Mouse (Mus musculus) hindbrain, embryonic 16.5 days (tissue): ENCODE measurements around the gene Hpse. TPM values are rescaled to one million over a fixed set of nuclear protein-coding genes. Genes with fewer than 3 reads are reported as not detected.

Experiments used
- ATAC-seq: fragments of 200-750 bp; cut with Nextera tagmentation; 2 replicates; pipeline ENCODE4 v1.8.0; 2017; ENCODE audit warnings: moderate TSS enrichment, moderate library complexity
- H3K27ac ChIP-seq: fragments of 300-500 bp; sonication (generic); 2 replicates; pipeline ENCODE4 v1.5.1; 2014; ENCODE audit warnings: low read depth, mild to moderate bottlenecking, control low read depth, low read length, moderate library complexity
- H3K27me3 ChIP-seq: fragments of 300-500 bp; sonication (generic); replicated peaks from 2 replicates; pipeline ENCODE4 v1.6.1; 2014; ENCODE audit warnings: low read length; ENCODE audit not compliant: control insufficient read depth, insufficient read depth
- H3K36me3 ChIP-seq: fragments of 300-500 bp; sonication (generic); 2 replicates; pipeline ENCODE4 v1.6.1; 2014; ENCODE audit warnings: mild to moderate bottlenecking, low read length, moderate library complexity, mixed read lengths; ENCODE audit not compliant: control insufficient read depth, insufficient read depth
- H3K4me1 ChIP-seq: fragments of 300-500 bp; sonication (generic); 2 replicates; pipeline ENCODE4 v1.6.1; 2014; ENCODE audit warnings: low read depth, low read length; ENCODE audit not compliant: control insufficient read depth, insufficient read depth
- H3K4me2 ChIP-seq: fragments of 300-500 bp; sonication (generic); 2 replicates; pipeline ENCODE4 v1.6.1; 2014; ENCODE audit warnings: mild to moderate bottlenecking, low read length, control low read depth, moderate library complexity
- H3K4me3 ChIP-seq: fragments of 300-500 bp; sonication (generic); 2 replicates; pipeline ENCODE4 v1.5.1; 2014; ENCODE audit warnings: mild to moderate bottlenecking, low read length, control low read depth, moderate library complexity
- H3K9ac ChIP-seq: fragments of 300-500 bp; sonication (generic); 2 replicates; pipeline ENCODE4 v1.6.1; 2014; ENCODE audit warnings: low read depth, mild to moderate bottlenecking, control low read depth, low read length, moderate library complexity
- H3K9me3 ChIP-seq: fragments of 300-500 bp; sonication (generic); 2 replicates; pipeline ENCODE4 v1.6.1; 2014; ENCODE audit warnings: mild to moderate bottlenecking, low read length, moderate library complexity; ENCODE audit not compliant: control insufficient read depth
- WGBS: fragments of 180-500 bp; shearing (Covaris S2); extraction: QIAGEN DNeasy Blood & Tissue Kit; methylation state at CpG from one replicate; pipeline ENCODE4 v1.1.7; 2014; 5-methylcytosine and 5-hydroxymethylcytosine counted together
- polyA plus RNA-seq: library from polyadenylated mRNA; unstranded; fragments of >200 nt; fragmentation: Nextera tagmentation; extraction: Ambion mirVana; gene quantifications from 2 replicates; pipeline ENCODE4 v1.2.1, GENCODE M21; 2015

The Hpse gene
- polyA plus RNA-seq, 1 experiment from 2014 or later = 0.66 TPM

GRCm38 (mm10) chr5:100652327-100652726 is 67.2 kb downstream of the Hpse start:
- Histone ChIP-seq H3K9me3 (no peaks in the 10 kb centered on the region), H3K4me3 (no peak overlapping the region), H3K27ac (no peak overlapping the region), H3K9ac (no peak overlapping the region), H3K4me1 (no peaks in the 10 kb centered on the region), H3K4me2 (no peak overlapping the region), H3K36me3 (peaks cover 20% of the 10 kb centered on the region), H3K27me3 (no peaks in the 10 kb centered on the region)
- 83% methylated on average over 9 of the region's 9 CpGs for WGBS
- ATAC-seq = no peak

GRCm38 (mm10) chr5:100651486-100651885 is 68.0 kb downstream of the Hpse start:
- 89% methylated on average over 10 of the region's 10 CpGs for WGBS
- no peaks in the 10 kb centered on the region for H3K9me3 ChIP-seq
- no peak for ATAC-seq
- no peaks in the 10 kb centered on the region for H3K27me3 ChIP-seq
- H3K9ac ChIP-seq = no peak overlapping the region
- H3K27ac ChIP-seq = no peak overlapping the region
- no peak overlapping the region for H3K4me3 ChIP-seq
- peaks cover 14% of the 10 kb centered on the region for H3K36me3 ChIP-seq
- no peaks in the 10 kb centered on the region for H3K4me1 ChIP-seq
- H3K4me2 ChIP-seq = no peak overlapping the region

GRCm38 (mm10) chr5:100650969-100651368 is 68.5 kb downstream of the Hpse start:
- Histone ChIP-seq H3K4me3 (no peak overlapping the region), H3K4me2 (no peak overlapping the region), H3K9me3 (no peaks in the 10 kb centered on the region), H3K4me1 (no peaks in the 10 kb centered on the region), H3K9ac (no peak overlapping the region), H3K27me3 (no peaks in the 10 kb centered on the region), H3K36me3 (peaks cover 12% of the 10 kb centered on the region), H3K27ac (no peak overlapping the region)
- ATAC-seq = no peak
- WGBS = 91% methylated on average over 7 of the region's 7 CpGs

- no peak overlapping the region for H3K4me3 ChIP-seq
- H3K4me1 ChIP-seq = no peaks in the 10 kb centered on the region
- no peak overlapping the region for H3K27ac ChIP-seq
- WGBS = 47% methylated on average over 6 of the region's 6 CpGs
- no peak for ATAC-seq
- no peaks in the 10 kb centered on the region for H3K27me3 ChIP-seq
- no peaks in the 10 kb centered on the region for H3K9me3 ChIP-seq
- H3K4me2 ChIP-seq = no peak overlapping the region
- H3K9ac ChIP-seq = no peak overlapping the region
- no peaks in the 10 kb centered on the region for H3K36me3 ChIP-seq
These were observed 71.0 kb downstream of the Hpse start for GRCm38 (mm10) chr5:100648546-100648945.

GRCm38 (mm10) chr5:100648046-100648445 is 71.5 kb downstream of the Hpse start:
- H3K9me3 ChIP-seq = no peaks in the 10 kb centered on the region
- H3K4me1 ChIP-seq = no peaks in the 10 kb centered on the region
- H3K36me3 ChIP-seq = no peaks in the 10 kb centered on the region
- no peak overlapping the region for H3K4me2 ChIP-seq
- no peak overlapping the region for H3K4me3 ChIP-seq
- no peak for ATAC-seq
- H3K27ac ChIP-seq = no peak overlapping the region
- 64% methylated on average over 10 of the region's 10 CpGs for whole genome bisulfite sequencing
- no peak overlapping the region for H3K9ac ChIP-seq
- H3K27me3 ChIP-seq = no peaks in the 10 kb centered on the region

DNA sequence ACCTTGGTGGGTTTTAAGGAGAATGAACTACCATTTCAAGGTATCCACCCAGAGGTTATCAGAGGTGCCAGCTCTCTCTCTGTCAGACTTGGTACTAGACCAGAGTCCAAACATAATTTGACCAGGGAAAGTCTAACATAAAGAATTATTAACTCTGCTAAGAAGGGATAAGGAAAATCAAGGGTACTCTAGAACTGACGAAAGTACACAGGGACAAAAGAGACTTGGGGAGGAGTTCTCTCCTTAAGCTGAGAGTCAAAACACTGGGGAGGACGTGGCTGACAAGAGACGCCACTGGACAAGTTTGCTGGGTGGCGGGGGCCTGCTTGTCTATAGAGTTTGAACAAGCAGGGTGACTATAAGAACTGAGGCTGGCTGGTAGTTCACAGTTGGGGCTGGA is 73.0 kb downstream of the Hpse start:
- H3K4me3 ChIP-seq = no peak overlapping the region
- 78% methylated on average over 4 of the region's 4 CpGs for WGBS
- no peak overlapping the region for H3K4me2 ChIP-seq

GRCm38 (mm10) chr5:100643991-100644535 is 75.5 kb downstream of the Hpse start:
- Histone ChIP-seq H3K36me3 (no peaks in the 10 kb centered on the region), H3K9ac (no peak overlapping the region), H3K4me3 (no peak overlapping the region), H3K4me2 (no peak overlapping the region), H3K27me3 (no peaks in the 10 kb centered on the region), H3K4me1 (no peaks in the 10 kb centered on the region), H3K27ac (no peak overlapping the region), H3K9me3 (no peaks in the 10 kb centered on the region)
- WGBS = 72% methylated on average over 7 of the region's 7 CpGs
- ATAC-seq = no peak

More for the DNA sequence above, 73.0 kb downstream of the Hpse start:
- Histone ChIP-seq H3K9ac (no peak overlapping the region), H3K36me3 (no peaks in the 10 kb centered on the region), H3K4me1 (no peaks in the 10 kb centered on the region), H3K27ac (no peak overlapping the region), H3K9me3 (no peaks in the 10 kb centered on the region), H3K27me3 (no peaks in the 10 kb centered on the region)
- ATAC-seq = no peak

DNA sequence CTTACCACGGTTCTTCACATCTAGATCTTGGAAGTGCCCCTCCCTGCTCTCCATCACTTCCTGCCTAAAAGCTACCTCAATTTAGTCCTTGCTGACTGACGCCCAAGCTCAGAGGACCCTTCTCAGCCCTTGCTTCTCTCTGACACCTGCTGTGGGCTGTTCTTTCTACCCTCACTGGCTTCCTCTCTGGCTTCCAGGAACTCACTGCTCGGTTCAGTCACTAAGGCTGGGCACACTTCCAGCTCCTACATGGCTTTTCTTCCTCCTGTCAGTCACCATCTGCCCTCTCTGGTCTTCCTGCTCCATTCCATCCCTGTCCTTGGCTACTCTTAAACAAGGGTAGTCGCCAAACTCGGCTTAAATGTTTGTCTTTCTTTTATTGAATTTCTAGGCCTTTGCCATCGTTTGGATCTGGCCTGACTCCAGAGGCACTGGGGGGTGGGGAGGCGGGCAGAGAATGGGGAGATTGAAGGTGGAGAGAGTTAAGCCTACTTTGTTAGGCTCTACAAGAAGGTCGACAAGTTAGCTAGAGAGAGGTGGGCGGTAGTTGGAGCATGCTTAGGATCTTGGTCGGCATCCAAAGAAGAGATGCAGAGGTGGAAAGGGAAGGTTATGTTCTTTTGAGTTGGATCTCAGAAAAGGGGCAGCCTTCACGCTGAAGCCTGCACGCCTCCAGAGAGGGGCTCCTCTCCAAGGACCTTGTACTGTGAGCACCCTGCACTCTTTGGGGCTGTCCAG is 76.1 kb downstream of the Hpse start:
- Histone ChIP-seq H3K27me3 (no peaks in the 10 kb centered on the region), H3K4me1 (no peaks in the 10 kb centered on the region), H3K27ac (no peak overlapping the region), H3K36me3 (no peaks in the 10 kb centered on the region), H3K9me3 (no peaks in the 10 kb centered on the region), H3K9ac (no peak overlapping the region), H3K4me3 (no peak overlapping the region), H3K4me2 (no peak overlapping the region)
- WGBS = 70% methylated on average over 12 of the region's 12 CpGs
- 0 out of 2 replicates have a peak, but pooled peaks have one; percentile 40 for ATAC-seq

DNA sequence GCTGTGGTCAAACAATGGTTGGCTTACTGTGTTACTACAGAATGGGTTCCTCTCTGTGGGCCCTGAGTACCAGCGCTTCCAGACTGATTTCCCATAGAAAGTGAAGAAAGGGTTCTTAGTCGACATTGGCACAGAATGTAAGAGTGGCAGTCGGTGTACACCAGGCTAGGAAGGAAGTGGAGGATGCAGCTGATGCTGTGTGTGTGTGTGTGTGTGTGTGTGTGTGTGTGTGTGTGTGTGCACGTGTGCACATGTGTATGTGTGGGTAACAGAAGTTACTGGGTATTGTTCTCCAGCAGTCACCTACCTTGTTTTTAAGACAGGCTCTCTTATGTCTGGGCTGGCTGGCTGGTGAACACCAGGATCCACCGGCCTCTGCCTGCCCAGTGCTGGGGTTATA is 77.2 kb downstream of the Hpse start:
- H3K27ac ChIP-seq = no peak overlapping the region
- ATAC-seq = no peak
- no peak overlapping the region for H3K4me3 ChIP-seq
- WGBS = 85% methylated on average over 5 of the region's 5 CpGs
- no peaks in the 10 kb centered on the region for H3K36me3 ChIP-seq
- no peaks in the 10 kb centered on the region for H3K9me3 ChIP-seq
- no peak overlapping the region for H3K4me2 ChIP-seq
- no peaks in the 10 kb centered on the region for H3K4me1 ChIP-seq
- no peak overlapping the region for H3K9ac ChIP-seq
- no peaks in the 10 kb centered on the region for H3K27me3 ChIP-seq
